Mouse (Mus musculus) stomach, postnatal 0 days (tissue): ENCODE measurements around the gene Eif4g3.

ENCODE experiments used
- CTCF ChIP-seq: IDR thresholded peaks from 2 replicates; pipeline ENCODE4 v1.5.1; 2016; ENCODE audit warnings: antibody characterized with exemption, low read depth, mild to moderate bottlenecking, moderate library complexity
- EP300 ChIP-seq: optimal IDR thresholded peaks from 2 replicates; pipeline ENCODE3; 2016; ENCODE audit warnings: antibody characterized with exemption

GRCm38 (mm10) chr4:138133360-138133759 lies 140.5 kb downstream of the Eif4g3 start:
- TF ChIP-seq CTCF (no peak), EP300 (no peak)
